Mouse (Mus musculus) cerebellum, adult 2 months (tissue): ENCODE measurements around the gene B430305J03Rik.

Experiments used
- CTCF ChIP-seq: fragments of 200-500 bp; IDR thresholded peaks from 2 replicates; pipeline ENCODE4 v1.5.1; 2011; ENCODE audit warnings: low read depth, mild to moderate bottlenecking, control low read depth, low read length, moderate library complexity, borderline replicate concordance; ENCODE audit not compliant: insufficient read depth
- POLR2A ChIP-seq: fragments of 200-500 bp; IDR thresholded peaks from 2 replicates; pipeline ENCODE4 v1.6.1; 2011; ENCODE audit warnings: low read length, control low read depth, borderline replicate concordance; ENCODE audit not compliant: insufficient read depth

DNA sequence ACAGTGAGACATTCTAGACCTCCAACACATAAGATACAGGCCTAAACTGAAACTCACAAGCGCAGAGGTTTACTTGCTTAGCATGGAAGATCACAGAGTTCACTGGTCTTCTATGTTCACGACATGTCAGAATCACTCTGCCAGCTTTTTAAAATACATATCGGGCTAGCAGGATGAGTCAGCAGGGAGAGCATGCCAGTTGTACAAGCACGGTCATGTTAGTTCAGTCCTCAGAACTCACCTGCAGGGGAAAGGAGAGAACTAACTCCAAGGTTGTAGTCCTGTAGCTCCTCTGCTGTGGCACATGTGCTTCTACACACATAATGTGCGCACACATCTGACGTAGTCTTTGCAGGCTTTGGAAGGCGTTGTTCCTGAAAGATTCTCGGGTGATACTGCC is 10.2 kb upstream of the B430305J03Rik start:
- no peak for TF ChIP-seq CTCF
- no peak for TF ChIP-seq POLR2A
